Mouse (Mus musculus) limb, embryonic 11.5 days (tissue): ENCODE measurements around the gene Dock2. TPM values are rescaled to one million over a fixed set of nuclear protein-coding genes. Genes with fewer than 3 reads are reported as not detected.
"Not testable (repeated sequence)": the region's sequence is repeated elsewhere in the genome, so short reads cannot be mapped to it uniquely, and the experiment has no call there.

Experiments used
- ATAC-seq: fragments of 200-750 bp; cut with Nextera tagmentation; 2 replicates; pipeline ENCODE4 v1.8.0; 2017; ENCODE audit warnings: low read depth; ENCODE audit not compliant: insufficient number of reproducible peaks, low FRiP score, low TSS enrichment
- DNase-seq: peaks from one replicate; pipeline ENCODE4 v3.0.0-alpha.2; 2015; ENCODE audit warnings: low spot score
- H3K27ac ChIP-seq: fragments of 300-500 bp; sonication (generic); replicated peaks from 2 replicates; pipeline ENCODE4 v1.5.1; 2014; ENCODE audit warnings: low read depth, mild to moderate bottlenecking, low read length
- H3K27me3 ChIP-seq: fragments of 300-500 bp; sonication (generic); 2 replicates; pipeline ENCODE4 v1.6.1; 2014; ENCODE audit warnings: mild to moderate bottlenecking, low read length, mixed read lengths; ENCODE audit not compliant: control insufficient read depth, insufficient read depth
- H3K36me3 ChIP-seq: fragments of 300-500 bp; sonication (generic); 2 replicates; pipeline ENCODE4 v1.6.1; 2014; ENCODE audit warnings: mild to moderate bottlenecking, low read length, moderate library complexity, mixed read lengths; ENCODE audit not compliant: control insufficient read depth, insufficient read depth
- H3K4me1 ChIP-seq: fragments of 300-500 bp; sonication (generic); 2 replicates; pipeline ENCODE4 v1.6.1; 2014; ENCODE audit warnings: low read length, mixed read lengths; ENCODE audit not compliant: control insufficient read depth, insufficient read depth
- H3K4me2 ChIP-seq: fragments of 300-500 bp; sonication (generic); 2 replicates; pipeline ENCODE4 v1.6.1; 2014; ENCODE audit warnings: low read depth, mild to moderate bottlenecking, moderate library complexity; ENCODE audit not compliant: severe bottlenecking
- H3K4me3 ChIP-seq: fragments of 300-500 bp; sonication (generic); 2 replicates; pipeline ENCODE4 v1.5.1; 2014; ENCODE audit warnings: low read depth, low read length
- H3K9ac ChIP-seq: fragments of 300-500 bp; sonication (generic); 2 replicates; pipeline ENCODE4 v1.6.1; 2014; ENCODE audit warnings: mild to moderate bottlenecking, low read length
- H3K9me3 ChIP-seq: fragments of 300-500 bp; sonication (generic); 2 replicates; pipeline ENCODE4 v1.6.1; 2016; ENCODE audit warnings: low read length; ENCODE audit not compliant: control insufficient read depth
- WGBS: fragments of 180-500 bp; shearing (Covaris S2); extraction: QIAGEN DNeasy Blood & Tissue Kit; methylation state at CpG from one replicate; pipeline ENCODE4 v1.1.7; 2014; 5-methylcytosine and 5-hydroxymethylcytosine counted together
- polyA plus RNA-seq: library from polyadenylated mRNA; unstranded; fragments of >200 nt; fragmentation: Nextera tagmentation; extraction: Ambion mirVana; gene quantifications from 2 replicates; pipeline ENCODE4 v1.2.1, GENCODE M21; 2014

Gene Dock2
- polyA plus RNA-seq, 1 experiment from 2014 or later, result 0.25 TPM

DNA sequence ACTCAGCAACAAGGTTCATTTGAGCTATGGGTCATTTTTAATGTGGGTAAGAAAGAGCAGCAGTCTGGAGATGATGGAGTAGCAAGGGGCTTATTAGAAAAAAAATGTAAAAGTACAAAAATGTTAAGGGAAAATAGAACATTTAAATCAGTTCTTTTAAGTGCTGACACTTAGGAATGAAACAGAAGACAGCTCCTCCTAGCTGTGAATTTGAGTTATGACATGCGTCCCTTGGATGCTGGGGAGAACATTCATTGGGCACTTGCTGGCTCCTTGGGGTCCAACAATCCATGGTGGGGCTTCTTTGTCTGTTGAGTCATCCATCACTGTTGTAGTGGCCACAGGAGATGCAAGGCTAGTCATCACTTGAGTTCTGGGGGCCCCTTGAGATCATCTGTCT, 556.5 kb downstream of the Dock2 start:
- H3K36me3 ChIP-seq, result no peaks in the 10 kb centered on the region
- 48% methylated on average over 1 of the region's 1 CpGs for WGBS
- no peaks in the 10 kb centered on the region for H3K9me3 ChIP-seq
- no peak overlapping the region for H3K4me3 ChIP-seq
- no peak overlapping the region for H3K9ac ChIP-seq
- no peak overlapping the region for H3K27ac ChIP-seq
- no peak for ATAC-seq
- H3K4me2 ChIP-seq, result no peak overlapping the region
- DNase-seq, result no peak
- no peaks in the 10 kb centered on the region for H3K27me3 ChIP-seq
- no peaks in the 10 kb centered on the region for H3K4me1 ChIP-seq

GRCm38 (mm10) chr11:34220596-34220995, 563.1 kb downstream of the Dock2 start:
- not testable (repeated sequence) for ATAC-seq, H3K4me1 ChIP-seq, H3K9me3 ChIP-seq, H3K27me3 ChIP-seq, DNase-seq, H3K9ac ChIP-seq, H3K27ac ChIP-seq, H3K4me2 ChIP-seq, H3K4me3 ChIP-seq, H3K36me3 ChIP-seq
- 88% methylated on average over 4 of the region's 4 CpGs for WGBS

GRCm38 (mm10) chr11:34212853-34213252, 570.8 kb downstream of the Dock2 start:
- Histone ChIP-seq H3K36me3 (no peaks in the 10 kb centered on the region), H3K4me2 (no peak overlapping the region), H3K9ac (no peak overlapping the region), H3K27me3 (no peaks in the 10 kb centered on the region), H3K4me3 (no peak overlapping the region), H3K27ac (no peak overlapping the region), H3K9me3 (no peaks in the 10 kb centered on the region), H3K4me1 (no peaks in the 10 kb centered on the region)
- DNase-seq (peak; percentile 80), ATAC-seq (no peak)
- WGBS, result 25% methylated on average over 5 of the region's 5 CpGs

- Histone ChIP-seq H3K4me3 (no peak within 1 kb of the TSS), H3K27ac (no peak within 1 kb of the TSS), H3K9ac (no peak within 1 kb of the TSS), H3K27me3 (no peaks in the 10 kb centered on the region), H3K36me3 (no peaks in the 10 kb centered on the region), H3K4me2 (no peak within 1 kb of the TSS), H3K4me1 (no peaks in the 10 kb centered on the region), H3K9me3 (no peaks in the 10 kb centered on the region)
- DNase-seq, result no peak
- 76% methylated on average over 7 of the region's 10 CpGs for WGBS
- no peak for ATAC-seq
Observed at GRCm38 (mm10) chr11:34207989-34208388, 575.7 kb downstream of the Dock2 start, which contains the start of gene Foxi1. Gene Foxi1 (minus strand): TSS chr11:34208089.

- DNase-seq, result no peak
- 56% methylated on average over 1 of the region's 1 CpGs for WGBS
- no peak for ATAC-seq
- Histone ChIP-seq H3K36me3 (no peaks in the 10 kb centered on the region), H3K9me3 (no peaks in the 10 kb centered on the region), H3K4me2 (no peak overlapping the region), H3K9ac (no peak overlapping the region), H3K4me1 (no peaks in the 10 kb centered on the region), H3K4me3 (no peak overlapping the region), H3K27ac (no peak overlapping the region), H3K27me3 (no peaks in the 10 kb centered on the region)
Observed at GRCm38 (mm10) chr11:34202769-34203168, 580.9 kb downstream of the Dock2 start.

- H3K9me3 ChIP-seq, result no peaks in the 10 kb centered on the region
- WGBS, result 73% methylated on average over 3 of the region's 3 CpGs
- H3K36me3 ChIP-seq, result no peaks in the 10 kb centered on the region
- H3K27ac ChIP-seq, result no peak overlapping the region
- ATAC-seq (no peak), DNase-seq (no peak)
- H3K4me1 ChIP-seq, result no peaks in the 10 kb centered on the region
- H3K4me2 ChIP-seq, result no peak overlapping the region
- no peaks in the 10 kb centered on the region for H3K27me3 ChIP-seq
- no peak overlapping the region for H3K9ac ChIP-seq
- no peak overlapping the region for H3K4me3 ChIP-seq
Observed at GRCm38 (mm10) chr11:34195142-34195541, 588.5 kb downstream of the Dock2 start.

DNA sequence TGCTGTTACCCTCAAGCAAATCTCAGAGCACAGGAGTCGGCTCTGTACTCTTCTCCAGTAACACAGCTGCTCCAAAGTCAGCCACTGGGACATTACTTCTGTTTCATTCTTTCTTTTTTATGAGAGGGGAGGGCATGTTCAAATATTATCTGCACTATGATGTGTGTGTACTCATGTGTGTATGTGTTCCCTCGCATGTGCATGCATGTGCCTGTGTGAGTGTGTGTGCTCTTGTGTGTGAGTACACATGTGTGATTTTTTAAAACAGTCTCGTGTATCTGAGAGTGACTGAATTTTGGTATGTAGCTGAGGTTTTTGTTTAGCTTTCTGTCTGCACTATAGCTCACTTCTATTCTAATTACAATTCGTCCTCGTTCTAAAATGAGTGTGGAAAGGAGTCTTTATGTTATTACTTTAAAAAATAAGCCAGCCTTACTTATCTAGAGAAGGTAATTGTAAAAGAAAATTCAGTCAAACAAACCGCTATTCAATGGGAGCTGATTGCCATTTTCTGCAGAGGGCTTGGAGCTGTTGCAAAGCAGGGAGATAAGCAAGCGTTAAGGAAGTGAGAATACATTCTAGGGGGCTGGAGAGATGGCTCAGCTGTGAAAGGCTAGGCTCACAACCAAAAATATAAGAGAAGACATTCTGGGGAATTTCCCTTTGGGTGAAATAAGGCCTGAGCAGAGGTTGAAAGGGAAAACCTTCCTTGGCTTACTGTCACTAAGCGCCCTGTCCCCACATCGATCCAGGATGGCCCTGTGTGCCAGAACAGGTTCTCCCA, 589.3 kb downstream of the Dock2 start:
- H3K36me3 ChIP-seq, result no peaks in the 10 kb centered on the region
- no peak overlapping the region for H3K9ac ChIP-seq
- H3K27ac ChIP-seq, result no peak overlapping the region
- H3K4me1 ChIP-seq, result no peaks in the 10 kb centered on the region
- no peak overlapping the region for H3K4me2 ChIP-seq
- WGBS, result 74% methylated on average over 9 of the region's 9 CpGs
- H3K27me3 ChIP-seq, result no peaks in the 10 kb centered on the region
- no peak overlapping the region for H3K4me3 ChIP-seq
- DNase-seq, result no peak
- H3K9me3 ChIP-seq, result no peaks in the 10 kb centered on the region
- ATAC-seq, result no peak

DNA sequence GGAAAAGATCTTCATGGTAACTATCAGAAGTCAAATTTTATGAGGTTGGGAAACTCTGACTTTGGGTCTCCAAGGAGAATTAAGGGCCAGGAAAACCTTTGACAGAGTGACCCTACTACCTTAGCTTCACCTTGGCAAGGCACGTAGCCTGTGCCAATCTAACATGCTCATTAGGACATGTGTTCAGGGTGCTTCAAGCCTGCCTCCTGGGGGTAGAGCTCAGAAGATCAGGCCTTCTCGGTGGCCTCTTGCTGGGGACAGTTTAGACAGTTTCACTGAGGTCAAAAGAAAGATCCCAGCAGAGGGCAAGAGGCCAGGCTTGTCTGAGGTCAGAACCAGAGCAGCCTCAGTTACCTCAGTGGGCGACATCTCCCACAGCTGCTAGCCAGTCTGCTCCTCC, 590.0 kb downstream of the Dock2 start:
- Histone ChIP-seq H3K9me3 (no peaks in the 10 kb centered on the region), H3K27me3 (no peaks in the 10 kb centered on the region), H3K9ac (no peak overlapping the region), H3K4me2 (no peak overlapping the region), H3K4me3 (no peak overlapping the region), H3K4me1 (no peaks in the 10 kb centered on the region), H3K27ac (no peak overlapping the region), H3K36me3 (no peaks in the 10 kb centered on the region)
- WGBS, result 41% methylated on average over 3 of the region's 3 CpGs
- ATAC-seq (no peak), DNase-seq (no peak)

GRCm38 (mm10) chr11:34184266-34184665, 599.4 kb downstream of the Dock2 start:
- Histone ChIP-seq H3K4me2 (no peak overlapping the region), H3K9ac (no peak overlapping the region), H3K36me3 (no peaks in the 10 kb centered on the region), H3K4me1 (no peaks in the 10 kb centered on the region), H3K9me3 (no peaks in the 10 kb centered on the region), H3K27me3 (no peaks in the 10 kb centered on the region), H3K4me3 (no peak overlapping the region), H3K27ac (no peak overlapping the region)
- DNase-seq, result no peak
- WGBS, result 78% methylated on average over 2 of the region's 2 CpGs
- ATAC-seq, result no peak
